In genomic region chr4:123718434-123718780, GRCm38 (mm10) we compare ENCODE assay signal across 8 mouse cellular contexts. TPM values are rescaled to one million over a fixed set of nuclear protein-coding genes. Genes with fewer than 3 reads are reported as not detected.
DNase-seq lines count a peak whose midpoint lies in the region; ATAC-seq and TF ChIP-seq lines count a peak whose summit lies in the region.

No protein-coding gene starts in this region.

- peak overlapping the region; percentile 96 for H3K4me3 ChIP-seq in gastrocnemius, adult 2 months
- H3K4me3 ChIP-seq in testis, adult 2 months (ENCODE audit: control insufficient read depth, low read depth, low read length), result peak overlapping the region; percentile 96
- peak overlapping the region; percentile 79 for H3K4me3 ChIP-seq in limb, embryonic 15.5 days
- peak overlapping the region; percentile 65 for H3K4me3 ChIP-seq in stomach, postnatal 0 days (ENCODE audit: low read depth, low read length)

- TF ChIP-seq CTCF in gastrocnemius, adult 2 months (IDR thresholded peaks at IDR 0.05), result no peak
- TF ChIP-seq CTCF in testis, adult 2 months (IDR thresholded peaks at IDR 0.05; ENCODE audit: control insufficient read depth, insufficient read depth, insufficient replicate concordance, low read depth, low read length), result no peak
- TF ChIP-seq CTCF in stomach, postnatal 0 days (IDR thresholded peaks at IDR 0.05; ENCODE audit: low read depth), result no peak

- H3K9me3 ChIP-seq in limb, embryonic 15.5 days, result no peaks in the 10 kb centered on the region
- H3K9me3 ChIP-seq in stomach, postnatal 0 days (ENCODE audit: control insufficient read depth, low read length), result no peaks in the 10 kb centered on the region

- no peaks in the 10 kb centered on the region for H3K4me1 ChIP-seq in testis, adult 2 months (ENCODE audit: control insufficient read depth, insufficient read depth, low read length)
- peaks cover 3% of the 10 kb centered on the region for H3K4me1 ChIP-seq in limb, embryonic 15.5 days
- H3K4me1 ChIP-seq in stomach, postnatal 0 days (replicated peaks; ENCODE audit: control insufficient read depth, insufficient read depth), result no peaks in the 10 kb centered on the region

- H3K36me3 ChIP-seq in testis, adult 2 months (ENCODE audit: control insufficient read depth, insufficient read depth, low read length), result no peaks in the 10 kb centered on the region
- peaks cover 17% of the 10 kb centered on the region for H3K36me3 ChIP-seq in limb, embryonic 15.5 days
- peaks cover 4% of the 10 kb centered on the region; the same call in 1 of the 2 replicates for H3K36me3 ChIP-seq in stomach, postnatal 0 days (ENCODE audit: control insufficient read depth, insufficient read depth, low read length)

- peak overlapping the region; percentile 98 for H3K27ac ChIP-seq in gastrocnemius, adult 2 months
- H3K27ac ChIP-seq in testis, adult 2 months (ENCODE audit: control insufficient read depth, insufficient read depth, low read depth, low read length), result peak overlapping the region; percentile 97
- peak overlapping the region; percentile 59 for H3K27ac ChIP-seq in limb, embryonic 15.5 days
- 0 out of 2 replicates have a peak overlapping the region, but pooled peaks have one; percentile 45 for H3K27ac ChIP-seq in stomach, postnatal 0 days (replicated peaks)

- intact Hi-C loops in gastrocnemius, adult 2 months (cut with DNase I), result loop anchor here (5.0 kb wide), 1 partner anchor 34 kb away; the partner anchor contains the start of gene Akirin1
- intact Hi-C loops in gastrocnemius, postnatal 14 days (cut with DNase I; ENCODE audit: low total_unique reads), result no loop called here

- peak overlapping the region; percentile 37; the same call in 1 of the 2 replicates for H3K9ac ChIP-seq in limb, embryonic 15.5 days
- H3K9ac ChIP-seq in stomach, postnatal 0 days (ENCODE audit: low read length), result peak overlapping the region; percentile 50; the same call in 1 of the 2 replicates

- H3K27me3 ChIP-seq in testis, adult 2 months (ENCODE audit: control insufficient read depth, insufficient read depth, low read length), result no peaks in the 10 kb centered on the region
- H3K27me3 ChIP-seq in limb, embryonic 15.5 days, result no peaks in the 10 kb centered on the region
- no peaks in the 10 kb centered on the region for H3K27me3 ChIP-seq in stomach, postnatal 0 days (ENCODE audit: control insufficient read depth, insufficient read depth, low read length)

- WGBS in limb, embryonic 15.5 days, result 21% methylated on average over 7 of the region's 7 CpGs
- 17% methylated on average over 7 of the region's 7 CpGs for WGBS in stomach, postnatal 0 days

- TF ChIP-seq POLR2A in testis, adult 2 months (IDR thresholded peaks at IDR 0.05; ENCODE audit: control insufficient read depth, low read depth, low read length), result no peak

- TF ChIP-seq EP300 in stomach, postnatal 0 days (optimal IDR thresholded peaks at IDR 0.05), result no peak

- DNase-seq in gastrocnemius, adult 2 months, result no peak
- no peak for DNase-seq in gastrocnemius, postnatal 14 days
- no peak for DNase-seq in testis, postnatal 14 days (ENCODE audit: low spot score)
- no peak for DNase-seq in stomach, postnatal 0 days (ENCODE audit: low spot score)
- no peak for DNase-seq in cerebellum, adult 9-11 months
- DNase-seq in embryo, embryonic 10 days (ENCODE audit: low spot score), result no peak

- peak overlapping the region; percentile 64 for H3K4me2 ChIP-seq in limb, embryonic 15.5 days
- peak overlapping the region; percentile 55 for H3K4me2 ChIP-seq in stomach, postnatal 0 days (replicated peaks; ENCODE audit: low read depth)

- no peak for ATAC-seq in limb, embryonic 15.5 days (ENCODE audit: insufficient number of reproducible peaks, low FRiP score, low TSS enrichment, low read depth)
- ATAC-seq in stomach, postnatal 0 days (ENCODE audit: low FRiP score, low TSS enrichment), result peak; percentile 25; the same call in 1 of the 2 replicates

RNA-seq across cellular contexts. Expression of gene Ndufs5, which starts 0.4 kb away (rescaled TPM):
- 100 to 1,000 TPM; 242 to 305 TPM for total RNA-seq in gastrocnemius, adult 2 months (2021)
- total RNA-seq in gastrocnemius, postnatal 14 days (2021), result 100 to 1,000 TPM; 256 to 285 TPM
- polyA plus RNA-seq in testis, adult 2 months (2012; rRNA removed), result 84.6 and 117 TPM in 2 replicates
- 305 and 309 TPM in 2 replicates for polyA plus RNA-seq in limb, embryonic 15.5 days (2015; fragmentation: Nextera tagmentation; extraction: Ambion mirVana)
- 326 and 344 TPM in 2 replicates for polyA plus RNA-seq in stomach, postnatal 0 days (2015; fragmentation: Nextera tagmentation; extraction: Ambion mirVana)

RNA-seq across cellular contexts. Expression of gene Akirin1, which starts 31.7 kb away (rescaled TPM):
- total RNA-seq in gastrocnemius, adult 2 months (2021), result 10 to 100 TPM; 24.1 to 24.5 TPM
- total RNA-seq in gastrocnemius, postnatal 14 days (2021), result 10 to 100 TPM; 18.2 to 18.9 TPM
- polyA plus RNA-seq in testis, adult 2 months (2012; rRNA removed), result 41.6 and 42.9 TPM in 2 replicates
- polyA plus RNA-seq in limb, embryonic 15.5 days (2015; fragmentation: Nextera tagmentation; extraction: Ambion mirVana), result 44.8 and 48.2 TPM in 2 replicates
- polyA plus RNA-seq in stomach, postnatal 0 days (2015; fragmentation: Nextera tagmentation; extraction: Ambion mirVana), result 42.3 and 46.6 TPM in 2 replicates

RNA-seq across cellular contexts. Expression of gene Macf1, which starts 34.2 kb away (rescaled TPM):
- 10 to 100 TPM; 48.4 to 66.4 TPM for total RNA-seq in gastrocnemius, adult 2 months (2021)
- total RNA-seq in gastrocnemius, postnatal 14 days (2021), result 10 to 100 TPM; 76.5 to 88.0 TPM
- polyA plus RNA-seq in testis, adult 2 months (2012; rRNA removed), result 20.0 and 24.4 TPM in 2 replicates
- 43.2 and 47.4 TPM in 2 replicates for polyA plus RNA-seq in limb, embryonic 15.5 days (2015; fragmentation: Nextera tagmentation; extraction: Ambion mirVana)
- polyA plus RNA-seq in stomach, postnatal 0 days (2015; fragmentation: Nextera tagmentation; extraction: Ambion mirVana), result 26.6 and 28.9 TPM in 2 replicates

Comparison
In these comparisons a context has a peak if more than half of its experiments do, and no peak if none do; other contexts are left out.
1. H3K27ac ChIP-seq: peak in every context shown above with its lines; median percentile 98 in gastrocnemius, adult 2 months; 97 in testis, adult 2 months; 59 in limb, embryonic 15.5 days; 45 in stomach, postnatal 0 days.